Mouse (Mus musculus) hindbrain, embryonic 15.5 days (tissue): ENCODE measurements at regions not wholly inside any gene's neighbourhood (a gene's known extent, or its start where the extent isn't known, plus 50 kb on each side); places are given as distances from the start of the nearest gene placed in this dataset.
A peak's percentile ranks its signal among the peaks of the same experiment; 100 is the strongest.

Source experiments
- ATAC-seq: fragments of 200-750 bp; cut with Nextera tagmentation; 2 replicates; pipeline ENCODE4 v1.8.0; 2017; ENCODE audit warnings: low read depth, moderate number of reproducible peaks, moderate TSS enrichment; ENCODE audit not compliant: low FRiP score
- H3K27ac ChIP-seq: fragments of 300-500 bp; sonication (generic); replicated peaks from 2 replicates; pipeline ENCODE4 v1.5.1; 2015; ENCODE audit warnings: mild to moderate bottlenecking, inconsistent platforms
- H3K27me3 ChIP-seq: fragments of 300-500 bp; sonication (generic); 2 replicates; pipeline ENCODE4 v1.6.1; 2015; ENCODE audit warnings: control low read depth, inconsistent platforms
- H3K36me3 ChIP-seq: fragments of 300-500 bp; sonication (generic); 2 replicates; pipeline ENCODE4 v1.6.1; 2015; ENCODE audit warnings: control low read depth, inconsistent platforms
- H3K4me1 ChIP-seq: fragments of 300-500 bp; sonication (generic); replicated peaks from 2 replicates; pipeline ENCODE4 v1.6.1; 2015; ENCODE audit warnings: control low read depth, inconsistent platforms
- H3K4me2 ChIP-seq: fragments of 300-500 bp; sonication (generic); 2 replicates; pipeline ENCODE4 v1.6.1; 2015; ENCODE audit warnings: moderate library complexity, mild to moderate bottlenecking, inconsistent platforms
- H3K4me3 ChIP-seq: fragments of 300-500 bp; sonication (generic); 2 replicates; pipeline ENCODE4 v1.5.1; 2015; ENCODE audit warnings: mild to moderate bottlenecking, inconsistent platforms
- H3K9ac ChIP-seq: fragments of 300-500 bp; sonication (generic); 2 replicates; pipeline ENCODE4 v1.6.1; 2015; ENCODE audit warnings: inconsistent platforms
- H3K9me3 ChIP-seq: fragments of 300-500 bp; sonication (generic); 2 replicates; pipeline ENCODE4 v1.6.1; 2016; ENCODE audit warnings: control low read depth, inconsistent platforms
- WGBS: fragments of 180-500 bp; shearing (Covaris S2); methylation state at CpG from one replicate; pipeline ENCODE4 v1.1.7; 2015; 5-methylcytosine and 5-hydroxymethylcytosine counted together

DNA sequence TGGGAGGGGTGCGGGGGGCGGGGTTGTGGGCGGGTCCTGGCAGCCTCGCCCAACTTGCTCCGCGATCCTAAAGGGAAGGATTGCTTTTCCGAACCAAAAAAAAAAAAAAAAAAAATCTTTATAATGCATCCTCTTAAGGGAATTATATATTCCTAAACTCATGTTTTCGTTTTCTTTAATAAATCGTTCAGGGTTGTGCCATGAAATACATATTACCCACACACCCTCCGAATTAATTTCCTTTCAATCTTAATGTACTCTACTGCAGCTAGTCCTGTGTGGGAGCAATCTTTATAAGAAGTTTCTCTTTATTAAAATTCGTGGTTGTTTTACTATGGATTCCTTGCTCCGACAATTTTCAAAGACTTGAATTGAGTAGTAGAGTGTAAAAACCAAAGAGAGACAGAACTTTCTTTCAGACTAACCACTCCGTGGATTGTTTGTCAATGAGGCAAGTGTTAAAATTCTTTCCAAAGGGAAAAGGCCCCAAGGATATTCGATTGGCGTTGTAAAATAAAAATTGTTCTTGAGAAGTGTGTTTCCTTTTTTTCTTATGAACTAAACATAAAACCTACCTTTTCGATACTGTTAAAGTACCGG lies 253.6 kb upstream of the Nfe2l3 start:
- Histone ChIP-seq H3K27me3 (peaks cover 87% of the 10 kb centered on the region), H3K9me3 (no peaks in the 10 kb centered on the region), H3K36me3 (no peaks in the 10 kb centered on the region), H3K27ac (no peak overlapping the region), H3K4me1 (0 out of 2 replicates have a peak, but pooled peaks cover 6% of the 10 kb centered on the region), H3K4me3 (no peak overlapping the region), H3K9ac (no peak overlapping the region), H3K4me2 (0 out of 2 replicates have a peak overlapping the region, but pooled peaks have one; percentile 9)
- 3% methylated on average over 17 of the region's 17 CpGs for WGBS
- ATAC-seq, result no peak

- Histone ChIP-seq H3K4me3 (no peak overlapping the region), H3K9me3 (no peaks in the 10 kb centered on the region), H3K36me3 (no peaks in the 10 kb centered on the region), H3K9ac (no peak overlapping the region), H3K4me1 (no peaks in the 10 kb centered on the region), H3K4me2 (no peak overlapping the region), H3K27ac (no peak overlapping the region), H3K27me3 (peaks cover 87% of the 10 kb centered on the region)
- 6% methylated on average over 17 of the region's 17 CpGs for WGBS
- no peak for ATAC-seq
Observed at GRCm38 (mm10) chr6:51179741-51180537, 252.5 kb upstream of the Nfe2l3 start.

GRCm38 (mm10) chr6:51180881-51181875 lies 251.3 kb upstream of the Nfe2l3 start:
- Histone ChIP-seq H3K36me3 (no peaks in the 10 kb centered on the region), H3K9me3 (no peaks in the 10 kb centered on the region), H3K9ac (no peak overlapping the region), H3K4me2 (no peak overlapping the region), H3K27ac (no peak overlapping the region), H3K27me3 (peaks cover 88% of the 10 kb centered on the region), H3K4me1 (no peaks in the 10 kb centered on the region), H3K4me3 (no peak overlapping the region)
- no peak for ATAC-seq
- WGBS, result 7% methylated on average over 11 of the region's 11 CpGs

DNA sequence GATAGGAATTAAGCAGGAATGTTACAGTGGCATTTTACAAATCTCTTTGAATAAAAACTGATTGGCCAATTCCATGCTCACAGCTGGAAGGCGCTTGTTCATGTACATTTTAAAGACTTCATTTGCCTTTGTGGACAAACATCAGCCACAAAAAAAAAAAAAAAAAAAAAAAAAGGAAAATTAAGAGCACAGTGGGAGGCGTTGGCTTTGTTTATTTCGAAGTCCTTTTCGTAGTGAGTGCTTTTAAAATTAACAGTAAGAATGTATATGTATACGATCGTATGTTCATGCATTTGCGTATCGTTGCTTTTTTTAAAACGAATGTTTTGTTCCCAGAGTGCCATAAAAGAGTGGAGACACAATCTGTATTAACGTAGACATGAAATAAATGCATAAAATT lies 250.6 kb upstream of the Nfe2l3 start:
- Histone ChIP-seq H3K36me3 (no peaks in the 10 kb centered on the region), H3K27ac (no peak overlapping the region), H3K27me3 (peaks cover 88% of the 10 kb centered on the region), H3K9me3 (no peaks in the 10 kb centered on the region), H3K4me3 (no peak overlapping the region), H3K4me2 (no peak overlapping the region), H3K4me1 (no peaks in the 10 kb centered on the region), H3K9ac (no peak overlapping the region)
- WGBS, result 23% methylated on average over 10 of the region's 10 CpGs
- no peak for ATAC-seq

GRCm38 (mm10) chr6:51182771-51183284 lies 249.6 kb upstream of the Nfe2l3 start:
- Histone ChIP-seq H3K9me3 (no peaks in the 10 kb centered on the region), H3K27ac (no peak overlapping the region), H3K4me1 (no peaks in the 10 kb centered on the region), H3K4me2 (no peak overlapping the region), H3K4me3 (no peak overlapping the region), H3K36me3 (no peaks in the 10 kb centered on the region), H3K27me3 (peaks cover 88% of the 10 kb centered on the region), H3K9ac (no peak overlapping the region)
- 9% methylated on average over 5 of the region's 5 CpGs for WGBS
- ATAC-seq, result no peak

DNA sequence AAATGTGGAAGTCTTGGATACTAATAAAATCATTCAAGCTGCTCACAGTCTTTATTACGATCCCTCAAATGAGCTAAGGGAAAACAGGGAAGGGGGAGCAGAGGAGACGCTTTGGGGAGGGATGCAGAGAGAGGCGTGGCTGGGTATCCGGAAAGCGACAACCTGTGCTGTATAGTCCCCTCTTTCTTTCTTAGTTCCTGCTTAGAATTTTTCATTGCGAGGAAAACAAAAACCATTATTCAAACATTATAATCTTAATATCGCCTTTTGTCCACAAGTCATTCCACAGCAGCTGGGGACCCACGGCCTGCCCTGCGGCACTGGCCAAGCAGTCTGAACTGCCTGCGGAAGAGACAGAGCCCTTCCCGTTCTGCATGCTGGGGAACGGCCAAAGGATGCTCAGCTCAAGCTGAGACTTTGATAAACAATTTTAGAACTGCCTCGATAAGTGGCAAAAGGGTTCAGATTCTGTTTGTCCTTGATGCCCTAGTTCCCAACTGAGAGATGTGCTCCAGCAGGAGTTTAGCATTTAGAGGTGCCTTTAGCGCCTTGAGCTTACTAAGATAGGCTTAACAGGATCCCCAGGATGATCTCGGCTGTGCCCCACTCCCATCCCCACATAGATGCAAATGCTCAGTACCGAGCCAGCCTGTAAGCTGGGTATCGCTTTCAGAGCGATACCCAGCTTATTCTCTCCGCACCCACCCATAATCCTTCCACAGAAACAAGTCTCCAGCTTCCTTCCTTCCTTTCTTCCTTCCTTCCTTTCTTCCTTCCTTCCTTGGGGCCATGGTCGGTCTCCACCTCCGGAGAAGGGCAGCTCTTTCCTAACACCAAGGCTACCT lies 248.7 kb upstream of the Nfe2l3 start:
- Histone ChIP-seq H3K27me3 (peaks cover 90% of the 10 kb centered on the region), H3K4me1 (no peaks in the 10 kb centered on the region), H3K36me3 (no peaks in the 10 kb centered on the region), H3K27ac (no peak overlapping the region), H3K4me2 (no peak overlapping the region), H3K9ac (no peak overlapping the region), H3K4me3 (no peak overlapping the region), H3K9me3 (no peaks in the 10 kb centered on the region)
- no peak for ATAC-seq
- 1% methylated on average over 21 of the region's 21 CpGs for WGBS

- H3K9ac ChIP-seq, result no peak overlapping the region
- H3K27ac ChIP-seq, result no peak overlapping the region
- ATAC-seq, result no peak
- H3K27me3 ChIP-seq, result peaks cover 92% of the 10 kb centered on the region
- 2% methylated on average over 3 of the region's 3 CpGs for WGBS
- no peaks in the 10 kb centered on the region for H3K36me3 ChIP-seq
- H3K4me1 ChIP-seq, result no peaks in the 10 kb centered on the region
- H3K4me2 ChIP-seq, result no peak overlapping the region
- no peaks in the 10 kb centered on the region for H3K9me3 ChIP-seq
- H3K4me3 ChIP-seq, result no peak overlapping the region
Observed at GRCm38 (mm10) chr6:51184500-51184899, 248.0 kb upstream of the Nfe2l3 start.

GRCm38 (mm10) chr6:51185201-51185600 lies 247.3 kb upstream of the Nfe2l3 start:
- Histone ChIP-seq H3K4me3 (no peak overlapping the region), H3K9ac (no peak overlapping the region), H3K9me3 (no peaks in the 10 kb centered on the region), H3K36me3 (no peaks in the 10 kb centered on the region), H3K27ac (no peak overlapping the region), H3K4me2 (no peak overlapping the region), H3K4me1 (no peaks in the 10 kb centered on the region), H3K27me3 (peaks cover 92% of the 10 kb centered on the region)
- WGBS, result 21% methylated on average over 6 of the region's 6 CpGs
- ATAC-seq, result no peak

DNA sequence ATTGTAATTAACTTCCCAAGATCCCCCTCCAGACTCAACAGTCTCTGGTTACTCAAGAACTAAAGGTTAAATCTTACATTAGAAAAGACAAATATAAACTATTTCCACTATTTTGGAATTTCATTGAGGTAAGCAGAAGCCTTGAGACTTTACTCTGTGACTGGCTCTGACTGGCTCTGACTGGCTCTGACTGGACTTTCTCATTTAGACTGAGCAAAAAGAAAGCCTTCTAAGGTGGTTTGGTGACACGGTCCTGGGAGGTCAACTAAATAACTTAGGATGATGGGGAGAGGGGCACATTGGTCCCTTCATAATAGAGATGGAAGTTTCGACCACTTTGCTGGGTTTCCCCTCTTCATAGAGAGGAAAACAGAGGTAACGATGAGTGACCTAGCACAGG lies 243.3 kb upstream of the Nfe2l3 start:
- H3K36me3 ChIP-seq, result no peaks in the 10 kb centered on the region
- H3K9me3 ChIP-seq, result no peaks in the 10 kb centered on the region
- WGBS, result 81% methylated on average over 3 of the region's 3 CpGs
- ATAC-seq, result no peak
- H3K27me3 ChIP-seq, result peaks cover 72% of the 10 kb centered on the region
- H3K4me1 ChIP-seq, result peaks cover 7% of the 10 kb centered on the region
- H3K4me3 ChIP-seq, result no peak overlapping the region
- H3K4me2 ChIP-seq, result no peak overlapping the region
- no peak overlapping the region for H3K9ac ChIP-seq
- H3K27ac ChIP-seq, result no peak overlapping the region

DNA sequence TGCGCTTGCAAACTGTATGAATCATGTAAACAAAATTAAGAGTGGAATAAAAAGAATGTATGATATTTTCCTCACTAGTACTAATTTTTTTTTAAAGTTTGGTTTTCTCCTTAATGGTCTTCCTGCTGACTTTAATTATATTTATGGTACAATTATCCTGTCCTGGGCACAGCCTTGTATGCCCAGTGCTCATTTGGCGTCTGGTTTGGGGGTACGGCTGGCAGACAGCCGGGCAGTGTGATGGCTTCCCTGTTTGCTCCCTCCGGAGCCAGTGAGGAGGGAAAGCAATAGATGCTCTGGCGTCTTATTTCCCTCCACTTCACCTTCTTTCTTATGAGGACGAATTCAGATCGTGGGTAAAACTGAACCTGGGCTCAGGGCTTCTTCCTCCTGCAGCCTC lies 239.6 kb upstream of the Nfe2l3 start:
- 24% methylated on average over 8 of the region's 8 CpGs for WGBS
- Histone ChIP-seq H3K36me3 (no peaks in the 10 kb centered on the region), H3K4me1 (peaks cover 7% of the 10 kb centered on the region), H3K9ac (no peak overlapping the region), H3K4me3 (no peak overlapping the region), H3K9me3 (no peaks in the 10 kb centered on the region), H3K27ac (no peak overlapping the region), H3K27me3 (peaks cover 36% of the 10 kb centered on the region), H3K4me2 (no peak overlapping the region; the same call in 1 of the 2 replicates)
- ATAC-seq, result no peak

GRCm38 (mm10) chr6:51193356-51193755 lies 239.1 kb upstream of the Nfe2l3 start:
- Histone ChIP-seq H3K27me3 (peaks cover 30% of the 10 kb centered on the region), H3K4me2 (no peak overlapping the region; the same call in 1 of the 2 replicates), H3K9ac (no peak overlapping the region), H3K36me3 (no peaks in the 10 kb centered on the region), H3K9me3 (no peaks in the 10 kb centered on the region), H3K27ac (no peak overlapping the region), H3K4me1 (peaks cover 7% of the 10 kb centered on the region), H3K4me3 (no peak overlapping the region)
- 17% methylated on average over 12 of the region's 12 CpGs for WGBS
- no peak for ATAC-seq
